In genomic region chr2:181156248-181157121, GRCm38 (mm10) we compare ENCODE assay signal across 8 mouse cellular contexts. TPM values are rescaled to one million over a fixed set of nuclear protein-coding genes. Genes with fewer than 3 reads are reported as not detected.
DNase-seq lines count a peak whose midpoint lies in the region; ATAC-seq lines count a peak whose summit lies in the region.

Eef1a2 (minus strand) TSS chr2:181157014.

- no peaks in the 10 kb centered on the region for H3K9me3 ChIP-seq in forebrain, embryonic 15.5 days
- H3K9me3 ChIP-seq in heart, embryonic 16.5 days (replicated peaks; ENCODE audit: control insufficient read depth, low read length) = no peaks in the 10 kb centered on the region

- WGBS in forebrain, embryonic 15.5 days = 3% methylated on average over 55 of the region's 55 CpGs
- WGBS in heart, embryonic 16.5 days = 3% methylated on average over 55 of the region's 55 CpGs

- H3K36me3 ChIP-seq in forebrain, embryonic 15.5 days = no peaks in the 10 kb centered on the region
- H3K36me3 ChIP-seq in heart, embryonic 16.5 days (ENCODE audit: control insufficient read depth, insufficient read depth) = peaks cover 5% of the 10 kb centered on the region

- intact Hi-C loops in left cerebral cortex, postnatal 10 days (cut with DNase I) = no loop called here

- peak within 1 kb of the TSS; percentile 29; the same call in 1 of the 2 replicates for H3K4me3 ChIP-seq in brown adipose tissue, adult 24 weeks (ENCODE audit: insufficient read depth, low read depth, low read length)
- H3K4me3 ChIP-seq in forebrain, embryonic 15.5 days = peak within 1 kb of the TSS; percentile 61
- peak within 1 kb of the TSS; percentile 69 for H3K4me3 ChIP-seq in heart, embryonic 16.5 days (ENCODE audit: low read length)

- no peak for DNase-seq in adrenal gland, adult 18-20 months (ENCODE audit: low spot score in 2 of 2)
- DNase-seq in left cerebral cortex, postnatal 10 days (ENCODE audit: extremely low spot score in 1 of 2, low spot score in 2 of 2) = peak; percentile 80 to 84
- peak; percentile 89 to 91 for DNase-seq in right cerebral cortex, postnatal 10 days (ENCODE audit: low spot score in 2 of 2)

- peak; percentile 71 for ATAC-seq in forebrain, embryonic 15.5 days (replicated peaks)
- ATAC-seq in heart, embryonic 16.5 days (replicated peaks; ENCODE audit: extremely low read depth, insufficient read depth, low FRiP score) = 0 out of 2 replicates have a peak, but pooled peaks have one; percentile 16
- ATAC-seq in inflammation-experienced regulatory T-cells, adult 6 months = no peak
- no peak for ATAC-seq in erythroid progenitor cell, adult 5-6 weeks (replicated peaks; ENCODE audit: low FRiP score, poor library complexity, severe bottlenecking)

- no peaks in the 10 kb centered on the region for H3K4me1 ChIP-seq in brown adipose tissue, adult 24 weeks (ENCODE audit: control insufficient read depth, insufficient read depth, insufficient read length, low read length)
- peaks cover 58% of the 10 kb centered on the region for H3K4me1 ChIP-seq in forebrain, embryonic 15.5 days
- H3K4me1 ChIP-seq in heart, embryonic 16.5 days (ENCODE audit: control insufficient read depth, insufficient read depth, low read length) = peaks cover 42% of the 10 kb centered on the region

- H3K27me3 ChIP-seq in forebrain, embryonic 15.5 days = no peaks in the 10 kb centered on the region
- H3K27me3 ChIP-seq in heart, embryonic 16.5 days (ENCODE audit: control insufficient read depth, insufficient read depth, low read length) = peaks cover 15% of the 10 kb centered on the region

- peak within 1 kb of the TSS; percentile 70 for H3K4me2 ChIP-seq in forebrain, embryonic 15.5 days (replicated peaks)
- peak within 1 kb of the TSS; percentile 68 for H3K4me2 ChIP-seq in heart, embryonic 16.5 days (ENCODE audit: low read depth, low read length)

- H3K9ac ChIP-seq in forebrain, embryonic 15.5 days (replicated peaks) = peak within 1 kb of the TSS; percentile 79
- H3K9ac ChIP-seq in heart, embryonic 16.5 days (ENCODE audit: low read length) = peak within 1 kb of the TSS; percentile 92

- H3K27ac ChIP-seq in brown adipose tissue, adult 24 weeks (replicated peaks; ENCODE audit: low read depth, low read length) = no peak within 1 kb of the TSS
- H3K27ac ChIP-seq in forebrain, embryonic 15.5 days (replicated peaks) = peak within 1 kb of the TSS; percentile 84
- peak within 1 kb of the TSS; percentile 93 for H3K27ac ChIP-seq in heart, embryonic 16.5 days (ENCODE audit: low read length)

RNA-seq across cellular contexts. Expression of gene Eef1a2, which starts in this region (rescaled TPM):
- total RNA-seq in adrenal gland, adult 18-20 months (2021) = 10 to 100 TPM; 55.1 to 71.0 TPM
- polyA plus RNA-seq in brown adipose tissue, adult 24 weeks (2012; ENCODE audit: insufficient read depth, insufficient read length, missing spikeins) = 11.3 and 18.8 TPM in 2 replicates
- 5.8 and 6.3 TPM in 2 replicates for polyA plus RNA-seq in forebrain, embryonic 15.5 days (2015; fragmentation: Nextera tagmentation; extraction: Ambion mirVana)
- 7.1 and 12.4 TPM in 2 replicates for polyA plus RNA-seq in heart, embryonic 16.5 days (2015; fragmentation: Nextera tagmentation; extraction: Ambion mirVana)
- 100 to 1,000 TPM; 898 to 906 TPM for total RNA-seq in left cerebral cortex, postnatal 10 days (2021)
- polyA plus RNA-seq in inflammation-experienced regulatory T-cells, adult 6 months (2017; shearing (Covaris generic)) = not detected
- not detected in 2 replicates for total RNA-seq in erythroid progenitor cell, adult 5-6 weeks (2015; ENCODE audit: low replicate concordance)
- total RNA-seq in erythroid progenitor cell, adult 5-6 weeks (2017; ENCODE audit: low replicate concordance) = not detected in 2 replicates

Comparison
In these comparisons a context has a peak if more than half of its experiments do, and no peak if none do; other contexts are left out.
1. RNA of gene Eef1a2 (total RNA-seq): 898 to 906 TPM in left cerebral cortex, postnatal 10 days and 55.1 to 71.0 TPM in adrenal gland, adult 18-20 months; not detected in erythroid progenitor cell, adult 5-6 weeks; every median in the first group is over 10 times any median in the second.
2. RNA of gene Eef1a2 (total RNA-seq): 898 to 906 TPM in left cerebral cortex, postnatal 10 days; 55.1 to 71.0 TPM in adrenal gland, adult 18-20 months; every median in the first group is over 10 times any median in the second.
3. DNase-seq: peak in left cerebral cortex, postnatal 10 days (2 of 2) and right cerebral cortex, postnatal 10 days (2 of 2); none in adrenal gland, adult 18-20 months (0 of 2).
4. ATAC-seq: peak in forebrain, embryonic 15.5 days (single experiment) and heart, embryonic 16.5 days (single experiment); none in inflammation-experienced regulatory T-cells, adult 6 months (single experiment) and erythroid progenitor cell, adult 5-6 weeks (single experiment).
5. Peak in every context shown above with its lines, with median percentiles within 50 percentile points of each other: H3K4me3 ChIP-seq.